In genomic region chr12:86883019-86883279, GRCm38 (mm10) we compare ENCODE assay signal across 8 mouse cellular contexts. TPM values are rescaled to one million over a fixed set of nuclear protein-coding genes. Genes with fewer than 3 reads are reported as not detected.
DNase-seq lines count a peak whose midpoint lies in the region; ATAC-seq and TF ChIP-seq lines count a peak whose summit lies in the region.

No protein-coding gene starts in this region.

- H3K4me3 ChIP-seq in heart, embryonic 14.5 days (ENCODE audit: control insufficient read depth in 1 of 2, insufficient read depth in 1 of 2, low read depth in 1 of 2, low read length in 2 of 2), result peak overlapping the region; percentile 85 to 88
- peak overlapping the region; percentile 90 for H3K4me3 ChIP-seq in ES-Bruce4 (ENCODE audit: low read depth, low read length)
- peak overlapping the region; percentile 98 for H3K4me3 ChIP-seq in forebrain, embryonic 15.5 days
- peak overlapping the region; percentile 74 for H3K4me3 ChIP-seq in liver, postnatal 0 days (ENCODE audit: low read depth, low read length)

- TF ChIP-seq EP300 in ES-Bruce4 (IDR thresholded peaks at IDR 0.05; ENCODE audit: insufficient read depth, low read depth, low read length), result no peak
- TF ChIP-seq EP300 in liver, postnatal 0 days (IDR thresholded peaks at IDR 0.05; ENCODE audit: low read depth), result no peak

- no peaks in the 10 kb centered on the region for H3K9me3 ChIP-seq in heart, embryonic 14.5 days (ENCODE audit: control insufficient read depth, low read length)
- H3K9me3 ChIP-seq in ES-Bruce4 (replicated peaks; ENCODE audit: control insufficient read depth, insufficient read depth, low read length, poor library complexity, severe bottlenecking), result no peaks in the 10 kb centered on the region
- H3K9me3 ChIP-seq in forebrain, embryonic 15.5 days, result no peaks in the 10 kb centered on the region
- no peaks in the 10 kb centered on the region for H3K9me3 ChIP-seq in liver, postnatal 0 days (ENCODE audit: low read length)

- peaks cover 24% of the 10 kb centered on the region for H3K36me3 ChIP-seq in heart, embryonic 14.5 days (ENCODE audit: control insufficient read depth, insufficient read depth, low read length)
- H3K36me3 ChIP-seq in ES-Bruce4 (ENCODE audit: control insufficient read depth, insufficient read depth, low read length, poor library complexity, severe bottlenecking), result peaks cover 18% of the 10 kb centered on the region
- no peaks in the 10 kb centered on the region for H3K36me3 ChIP-seq in forebrain, embryonic 15.5 days
- H3K36me3 ChIP-seq in liver, postnatal 0 days (replicated peaks; ENCODE audit: insufficient read depth, low read length), result no peaks in the 10 kb centered on the region

- H3K27me3 ChIP-seq in heart, embryonic 14.5 days (ENCODE audit: control insufficient read depth, insufficient read depth, low read length), result no peaks in the 10 kb centered on the region
- H3K27me3 ChIP-seq in ES-Bruce4 (ENCODE audit: control insufficient read depth, insufficient read depth, low read length, poor library complexity, severe bottlenecking), result no peaks in the 10 kb centered on the region
- no peaks in the 10 kb centered on the region for H3K27me3 ChIP-seq in forebrain, embryonic 15.5 days
- peaks cover 36% of the 10 kb centered on the region for H3K27me3 ChIP-seq in liver, postnatal 0 days (ENCODE audit: insufficient read depth, low read length)

- peaks cover 19 to 54% of the 10 kb centered on the region in 2 experiments for H3K4me1 ChIP-seq in heart, embryonic 14.5 days (ENCODE audit: control insufficient read depth in 2 of 2, insufficient read depth in 2 of 2, low read length in 2 of 2)
- peaks cover 4% of the 10 kb centered on the region for H3K4me1 ChIP-seq in ES-Bruce4 (ENCODE audit: control insufficient read depth, insufficient read depth, low read length)
- peaks cover 61% of the 10 kb centered on the region for H3K4me1 ChIP-seq in forebrain, embryonic 15.5 days
- H3K4me1 ChIP-seq in liver, postnatal 0 days (ENCODE audit: insufficient read depth), result peaks cover 27% of the 10 kb centered on the region

- TF ChIP-seq POLR2A in ES-Bruce4 (IDR thresholded peaks at IDR 0.05; ENCODE audit: insufficient read depth, low read length), result no peak

- peak overlapping the region; percentile 93 for H3K4me2 ChIP-seq in heart, embryonic 14.5 days (ENCODE audit: low read length)
- peak overlapping the region; percentile 89 for H3K4me2 ChIP-seq in forebrain, embryonic 15.5 days (replicated peaks)
- peak overlapping the region; percentile 87 for H3K4me2 ChIP-seq in liver, postnatal 0 days (ENCODE audit: low read depth, low read length)

- no peak for ATAC-seq in heart, embryonic 14.5 days (ENCODE audit: insufficient number of reproducible peaks, insufficient read depth, low FRiP score, low read depth)
- no peak for ATAC-seq in forebrain, embryonic 15.5 days (replicated peaks)
- ATAC-seq in liver, postnatal 0 days, result no peak

- H3K9ac ChIP-seq in heart, embryonic 14.5 days (ENCODE audit: low read length), result peak overlapping the region; percentile 96
- H3K9ac ChIP-seq in ES-Bruce4 (ENCODE audit: low read depth, poor library complexity, severe bottlenecking), result peak overlapping the region; percentile 96
- peak overlapping the region; percentile 98 for H3K9ac ChIP-seq in forebrain, embryonic 15.5 days (replicated peaks)
- H3K9ac ChIP-seq in liver, postnatal 0 days (replicated peaks), result peak overlapping the region; percentile 85

- peak overlapping the region; percentile 100 for H3K27ac ChIP-seq in heart, embryonic 14.5 days (replicated peaks in 1 of 2; ENCODE audit: control insufficient read depth in 1 of 2, insufficient read depth in 1 of 2, low read depth in 2 of 2, low read length in 2 of 2)
- H3K27ac ChIP-seq in ES-Bruce4 (ENCODE audit: insufficient read depth, low read length), result peak overlapping the region; percentile 40
- peak overlapping the region; percentile 100 for H3K27ac ChIP-seq in forebrain, embryonic 15.5 days (replicated peaks)
- peak overlapping the region; percentile 97; the same call in 1 of the 2 replicates for H3K27ac ChIP-seq in liver, postnatal 0 days (ENCODE audit: low read depth)

- TF ChIP-seq CTCF in ES-Bruce4 (IDR thresholded peaks at IDR 0.05; ENCODE audit: low read depth, low read length), result no peak
- no peak for TF ChIP-seq CTCF in liver, postnatal 0 days (IDR thresholded peaks at IDR 0.05; ENCODE audit: low read depth)

- no peak for DNase-seq in heart, postnatal 4 days
- no peak for DNase-seq in liver, postnatal 0 days
- no peak for DNase-seq in adrenal gland, postnatal 4 days (ENCODE audit: low spot score in 2 of 2)
- no peak for DNase-seq in frontal cortex, postnatal 14 days (ENCODE audit: low spot score in 2 of 2)
- no peak for DNase-seq in frontal cortex, postnatal 36 days (ENCODE audit: low spot score in 2 of 2)

- WGBS in heart, embryonic 14.5 days, result under 1% methylated on average over 24 of the region's 24 CpGs
- WGBS in forebrain, embryonic 15.5 days, result 1% methylated on average over 24 of the region's 24 CpGs
- WGBS in liver, postnatal 0 days (ENCODE audit: insufficient replicate concordance), result 0% methylated on average over 23 of the region's 24 CpGs

RNA-seq across cellular contexts. Expression of gene Irf2bpl, which starts 1.6 kb away (rescaled TPM):
- 32.8 and 36.1 TPM in 2 replicates for polyA plus RNA-seq in heart, embryonic 14.5 days (2014; fragmentation: Nextera tagmentation; extraction: Ambion mirVana)
- total RNA-seq in heart, postnatal 4 days (2021), result 10 to 100 TPM; 85.8 to 86.2 TPM
- 37.9 and 40.3 TPM in 2 replicates for polyA plus RNA-seq in ES-Bruce4 (2011; ENCODE audit: insufficient read depth, insufficient read length, low read depth, missing spikeins)
- 94.9 and 95.8 TPM in 2 replicates for polyA plus RNA-seq in forebrain, embryonic 15.5 days (2015; fragmentation: Nextera tagmentation; extraction: Ambion mirVana)
- polyA plus RNA-seq in liver, postnatal 0 days (2015; fragmentation: Nextera tagmentation; extraction: Ambion mirVana), result 5.0 and 5.3 TPM in 2 replicates
- total RNA-seq in adrenal gland, postnatal 4 days (2021), result 10 to 100 TPM; 78.0 to 81.7 TPM

Comparison
In these comparisons a context has a peak if more than half of its experiments do, and no peak if none do; other contexts are left out.
1. H3K27ac ChIP-seq: peak in every context shown above with its lines; median percentile 100 in heart, embryonic 14.5 days; 100 in forebrain, embryonic 15.5 days; 97 in liver, postnatal 0 days; 40 in ES-Bruce4.